Mouse (Mus musculus) cerebellum, postnatal 10 days (tissue): ENCODE measurements around the gene Nup93.

Experiments
- DNase-seq, 2 experiments: peaks; one replicate each; pipeline ENCODE4 v3.0.0; 2021; ENCODE audit warnings: mixed read lengths in 2 of 2

The Nup93 gene

GRCm38 (mm10) chr8:94187290-94188002, 26.9 kb upstream of the Nup93 start:
- no peak for DNase-seq

- peak; percentile 52 to 68 for DNase-seq
Observed at GRCm38 (mm10) chr8:94189275-94190031, 24.9 kb upstream of the Nup93 start.

- peak in 1 of 2 experiments; percentile 33 for DNase-seq
Observed at GRCm38 (mm10) chr8:94191101-94191691, 23.2 kb upstream of the Nup93 start.

- DNase-seq: no peak
Observed at GRCm38 (mm10) chr8:94192926-94193325, 21.4 kb upstream of the Nup93 start.

- no peak for DNase-seq
Observed at GRCm38 (mm10) chr8:94194591-94195223, 19.7 kb upstream of the Nup93 start.

- DNase-seq: peak; percentile 73 to 84
Observed at GRCm38 (mm10) chr8:94199202-94199869, 15.0 kb upstream of the Nup93 start.

GRCm38 (mm10) chr8:94204043-94204442, 10.3 kb upstream of the Nup93 start:
- no peak for DNase-seq

- peak; percentile 88 to 91 for DNase-seq
Observed at GRCm38 (mm10) chr8:94205736-94206135, 8.6 kb upstream of the Nup93 start.

- DNase-seq: no peak
Observed at GRCm38 (mm10) chr8:94206256-94206655, 8.1 kb upstream of the Nup93 start.

GRCm38 (mm10) chr8:94207491-94207890, 6.9 kb upstream of the Nup93 start:
- DNase-seq: peak; percentile 77 to 78

GRCm38 (mm10) chr8:94209639-94210038, 4.7 kb upstream of the Nup93 start:
- peak; percentile 71 to 76 for DNase-seq

GRCm38 (mm10) chr8:94210225-94210624, 4.1 kb upstream of the Nup93 start:
- peak in 1 of 2 experiments; percentile 31 for DNase-seq

GRCm38 (mm10) chr8:94213819-94214218, 545 bp upstream of the Nup93 start:
- DNase-seq: peak; percentile 53 to 57

GRCm38 (mm10) chr8:94227381-94227939, 13.1 kb downstream of the Nup93 start:
- no peak for DNase-seq

GRCm38 (mm10) chr8:94240240-94240751, 25.9 kb downstream of the Nup93 start:
- no peak for DNase-seq

GRCm38 (mm10) chr8:94249836-94250435, 35.6 kb downstream of the Nup93 start:
- DNase-seq: no peak

- no peak for DNase-seq
Observed at GRCm38 (mm10) chr8:94258881-94259280, 44.5 kb downstream of the Nup93 start.

- no peak for DNase-seq
Observed at GRCm38 (mm10) chr8:94262626-94263297, 48.4 kb downstream of the Nup93 start.

GRCm38 (mm10) chr8:94266344-94267191, 52.2 kb downstream of the Nup93 start:
- DNase-seq: peak; percentile 23 to 27

GRCm38 (mm10) chr8:94268359-94268890, 54.1 kb downstream of the Nup93 start:
- DNase-seq: no peak
